Mouse (Mus musculus) myocyte (in vitro differentiated cells): Measurements from ENCODE around the gene Abca1.

Experiments used
- E2F4 ChIP-seq: IDR thresholded peaks from one replicate; pipeline ENCODE4 v1.6.1; 2011; ENCODE audit warnings: mild to moderate bottlenecking, control low read depth, moderate library complexity; ENCODE audit not compliant: insufficient read depth
- MYOG ChIP-seq, 3 experiments: IDR thresholded peaks; one replicate each; pipeline ENCODE4 v1.6.1; 2011; ENCODE audit warnings: control low read depth in 2 of 3, low read depth in 2 of 3, mild to moderate bottlenecking in 2 of 3; ENCODE audit not compliant: insufficient read length in 2 of 3, control insufficient read depth in 1 of 3, insufficient read depth in 1 of 3
- POLR2A ChIP-seq: IDR thresholded peaks from one replicate; pipeline ENCODE4 v1.6.1; 2011; ENCODE audit warnings: low read depth, mild to moderate bottlenecking, control low read depth, moderate library complexity; ENCODE audit not compliant: insufficient read length
- TCF3 ChIP-seq: IDR thresholded peaks from one replicate; pipeline ENCODE4 v1.6.1; 2011; ENCODE audit warnings: low read depth, control low read depth; ENCODE audit not compliant: insufficient read length

- no peak for TF ChIP-seq POLR2A
- TF ChIP-seq TCF3 = no peak
- no peak for TF ChIP-seq MYOG (IDR thresholded peaks at IDR 0.05; ENCODE audit: control insufficient read depth in 1 of 3, insufficient read depth in 1 of 3, insufficient read length in 2 of 3, low read depth in 2 of 3)
- TF ChIP-seq E2F4 = no peak
Measured at GRCm38 (mm10) chr4:53073025-53073424, 86.7 kb downstream of the Abca1 start.
